Mouse (Mus musculus) ovary, postnatal 36 days (tissue): ENCODE data around the gene Sfi1.
"Not testable (repeated sequence)": the region's sequence is repeated elsewhere in the genome, so short reads cannot be mapped to it uniquely, and the experiment has no call there.

Experiments used
- DNase-seq: peaks from one replicate; pipeline ENCODE4 v3.0.0; 2022; ENCODE audit warnings: low spot score, mixed read lengths

The Sfi1 gene

DNA sequence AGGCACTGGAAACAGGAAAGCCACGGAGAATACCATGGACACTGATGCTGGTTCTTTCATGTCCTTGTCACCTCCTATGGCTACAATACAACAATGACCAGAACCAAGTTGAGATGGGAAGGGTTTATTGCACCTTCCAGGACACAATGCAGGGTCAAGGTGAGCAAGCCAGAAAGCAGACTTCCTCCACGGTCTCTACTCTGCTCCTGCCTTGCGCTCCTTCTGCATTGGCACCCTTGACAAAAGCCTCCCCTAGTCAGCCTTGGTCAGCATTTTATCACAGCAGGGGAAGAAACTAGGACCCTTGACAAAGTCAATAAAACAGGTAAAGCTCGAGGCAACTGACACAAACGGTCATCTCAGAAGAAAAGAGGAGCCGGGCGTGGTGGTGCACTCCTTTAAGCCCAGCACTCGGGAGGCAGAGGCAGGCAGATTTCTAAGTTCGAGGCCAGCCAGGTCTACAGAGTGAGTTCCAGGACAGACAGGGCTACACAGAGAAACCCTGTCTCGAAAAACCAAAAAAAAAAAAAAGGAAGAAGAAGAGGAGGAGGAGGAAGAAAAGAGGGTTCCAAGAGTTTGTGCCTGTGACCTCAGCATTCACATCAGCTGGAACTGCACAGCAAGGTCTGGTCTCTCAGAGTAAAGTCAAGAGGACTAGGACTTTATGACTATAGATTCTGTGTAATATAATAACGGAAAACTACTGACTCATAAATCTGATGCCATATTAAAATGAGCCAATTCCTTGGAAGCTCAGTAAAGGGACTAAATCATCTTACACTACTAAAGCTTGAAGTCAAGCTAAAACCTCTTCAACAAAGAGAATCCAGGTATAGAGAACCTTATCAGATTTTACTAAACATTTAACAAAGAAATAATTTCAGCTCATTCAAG is 19.6 kb downstream of the Sfi1 start:
- DNase-seq: peak; percentile 68

DNA sequence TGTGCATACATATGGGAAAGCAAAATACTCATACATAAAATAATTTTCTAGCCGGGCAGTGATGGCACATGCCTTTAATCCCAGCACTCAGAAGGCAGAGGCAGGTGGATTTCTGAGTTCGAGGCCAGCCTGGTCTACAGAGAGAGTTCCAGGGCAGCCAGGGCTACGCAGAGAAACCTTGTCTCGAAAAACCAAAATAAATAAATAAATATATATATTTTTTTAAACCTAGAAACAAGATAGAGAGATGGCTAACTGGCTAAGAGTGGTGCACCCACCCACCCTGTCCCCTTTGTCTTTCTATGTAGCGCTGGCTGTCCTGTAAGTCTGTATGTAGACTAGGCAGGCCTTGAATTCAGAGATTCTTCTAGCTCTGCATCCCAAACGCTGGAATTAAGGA is 20.7 kb downstream of the Sfi1 start:
- not testable (repeated sequence) for DNase-seq

DNA sequence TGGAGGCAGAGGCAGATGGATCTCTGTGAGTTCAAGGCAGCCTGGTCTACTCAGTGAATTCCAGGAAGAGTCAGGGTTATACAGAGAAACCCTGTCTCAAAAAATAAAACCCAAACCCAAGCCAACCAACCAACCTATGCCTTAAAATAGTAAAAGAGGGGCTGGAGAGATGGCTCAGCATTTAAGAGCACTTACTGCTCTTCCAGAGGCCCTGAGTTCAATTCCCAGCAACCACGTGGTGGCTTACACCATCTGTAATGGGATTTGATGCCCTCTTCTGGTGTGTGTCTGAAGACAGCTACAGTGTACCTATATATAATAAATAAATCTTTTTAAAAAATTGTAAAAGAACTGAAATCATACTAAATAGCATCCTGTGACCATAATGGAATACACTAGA is 21.3 kb downstream of the Sfi1 start:
- DNase-seq: peak; percentile 56

DNA sequence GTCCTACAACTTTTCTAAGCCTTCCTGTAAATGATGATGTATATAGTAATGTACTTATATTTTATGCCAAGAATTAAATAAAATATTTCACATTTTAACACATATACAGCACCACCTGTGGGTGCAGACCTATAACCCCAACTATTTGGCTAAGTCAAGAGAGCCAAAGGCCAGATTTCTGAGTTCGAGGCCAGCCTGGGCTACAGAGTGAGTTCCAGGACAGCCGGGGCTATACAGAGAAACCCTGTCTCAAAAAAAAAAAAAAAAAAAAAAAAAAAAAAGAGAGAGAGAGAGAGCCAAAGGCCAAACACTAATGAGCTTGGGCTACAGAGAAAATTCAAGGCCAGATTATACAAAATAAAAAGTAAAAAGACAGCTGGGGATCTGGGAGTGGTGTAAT is 24.2 kb downstream of the Sfi1 start:
- peak; percentile 49 for DNase-seq

DNA sequence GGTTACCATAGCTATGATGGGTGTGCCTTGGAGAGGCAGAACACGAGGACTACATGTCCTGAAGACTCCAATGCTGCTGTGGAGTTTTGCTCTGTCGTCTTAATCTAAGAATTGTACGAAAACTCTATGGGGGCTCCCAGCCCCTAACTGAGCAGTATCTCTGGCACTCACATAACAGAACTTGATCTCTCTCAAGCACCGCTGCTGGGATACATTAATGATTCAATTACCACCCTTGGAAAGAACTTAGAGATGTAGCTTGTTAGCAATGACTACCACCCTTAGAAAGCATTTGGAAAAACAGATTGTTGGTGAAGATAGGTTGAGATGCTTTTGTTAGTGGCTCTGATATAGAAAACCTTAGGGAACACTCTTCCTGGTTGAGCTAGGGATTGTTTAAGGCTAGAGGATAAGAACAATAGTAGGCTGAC is 25.7 kb downstream of the Sfi1 start:
- peak; percentile 41 for DNase-seq

DNA sequence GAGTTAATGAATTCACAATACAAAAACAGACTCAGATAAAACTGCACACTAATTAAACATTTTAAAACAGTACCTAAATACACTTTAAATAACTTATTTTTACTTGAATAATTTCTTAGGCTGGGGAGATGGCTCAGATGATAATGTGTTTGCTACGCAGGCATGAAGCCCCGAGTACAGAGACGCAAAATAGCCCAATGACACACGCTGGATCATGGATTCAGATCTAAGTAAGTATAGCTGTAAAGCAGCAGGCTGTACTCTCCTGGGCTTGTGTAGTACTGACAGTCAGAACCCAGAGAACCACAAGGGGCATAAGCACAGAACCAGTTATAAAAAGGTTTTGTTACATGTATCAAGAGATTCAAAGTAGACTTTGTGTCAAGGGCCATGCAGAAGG is 26.1 kb downstream of the Sfi1 start:
- DNase-seq: not testable (repeated sequence)

DNA sequence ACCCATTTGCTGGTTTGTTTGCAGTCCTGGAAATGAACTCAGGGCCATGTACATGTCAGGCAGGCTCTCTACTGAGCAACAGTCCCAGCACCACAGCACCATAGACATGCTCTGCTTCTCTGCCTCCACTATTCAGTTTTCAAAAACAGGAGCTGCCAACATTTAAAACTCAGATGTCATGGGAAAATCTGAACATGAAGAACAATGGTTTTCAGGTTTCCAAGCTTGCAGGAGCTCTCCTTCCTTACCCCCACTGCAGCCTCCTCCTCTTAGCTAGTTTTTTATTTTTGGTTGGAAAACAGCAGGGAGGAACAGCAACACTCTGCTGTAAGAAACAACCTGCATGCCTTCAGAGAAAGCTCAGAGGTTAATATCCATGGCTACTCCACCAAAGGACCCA is 26.9 kb downstream of the Sfi1 start:
- not testable (repeated sequence) for DNase-seq

DNA sequence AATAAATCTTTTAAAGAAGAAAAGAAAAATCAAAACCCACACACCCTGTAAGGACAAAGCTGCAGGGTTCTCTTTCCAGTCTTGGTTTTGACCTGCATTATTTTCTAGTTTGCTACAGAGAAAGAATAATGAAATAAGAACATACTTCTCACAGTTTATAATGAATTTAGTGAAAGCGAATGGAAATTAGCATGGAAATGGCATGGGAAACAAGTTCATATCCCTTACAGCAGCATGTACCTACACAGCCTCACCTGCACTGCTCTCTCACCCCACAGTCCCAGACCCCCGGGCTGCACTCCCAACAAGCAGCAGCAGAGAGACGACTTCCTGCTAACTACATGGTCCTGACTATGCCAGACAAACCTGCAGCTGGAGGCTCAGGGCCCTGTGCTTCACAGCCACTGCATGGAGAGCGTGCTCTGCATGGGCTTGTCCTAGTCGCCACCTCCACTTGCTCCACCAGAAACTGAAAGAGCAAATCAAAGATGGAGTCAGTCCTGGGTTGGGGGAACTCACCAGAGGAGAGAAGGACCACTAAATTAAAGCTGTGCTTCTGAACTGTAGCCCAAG is 28.0 kb downstream of the Sfi1 start:
- not testable (repeated sequence) for DNase-seq

DNA sequence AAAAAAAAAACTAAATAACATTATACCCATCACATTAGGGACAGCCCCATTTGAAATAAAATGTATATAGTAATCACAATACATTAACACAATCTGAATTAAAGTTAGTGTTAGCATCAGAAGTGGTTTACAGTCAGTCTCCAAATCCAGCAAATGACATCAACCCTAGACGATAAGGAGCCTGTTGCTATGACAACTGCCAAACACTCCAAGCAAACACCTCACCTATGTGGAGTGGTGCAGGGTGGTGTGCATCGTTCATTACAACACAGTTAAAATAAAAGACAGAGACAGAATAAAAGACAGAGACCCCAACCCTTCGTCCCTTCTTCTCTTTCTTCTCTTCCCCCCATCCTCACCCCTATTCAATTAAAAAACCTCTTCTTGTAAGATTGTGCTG is 29.6 kb downstream of the Sfi1 start:
- not testable (repeated sequence) for DNase-seq

DNA sequence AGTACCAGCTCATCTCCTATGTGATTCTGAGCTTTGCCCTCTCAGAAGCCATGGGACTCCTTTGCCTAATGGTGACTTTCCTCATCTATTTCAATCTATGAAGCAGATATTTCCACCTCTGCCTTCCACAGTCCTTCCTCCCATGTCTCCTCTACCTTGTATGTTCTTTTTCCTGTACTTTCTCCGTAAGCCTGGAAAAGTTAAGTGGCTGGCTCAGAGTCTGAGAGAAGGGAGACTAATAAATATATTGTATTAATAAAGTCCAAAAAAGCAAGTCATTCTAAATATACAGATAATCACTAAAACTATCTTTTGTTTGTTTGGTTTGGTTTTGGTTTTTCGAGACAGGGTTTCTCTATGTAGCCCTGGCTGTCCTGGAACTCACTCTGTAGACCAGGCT is 30.1 kb downstream of the Sfi1 start:
- DNase-seq: not testable (repeated sequence)

DNA sequence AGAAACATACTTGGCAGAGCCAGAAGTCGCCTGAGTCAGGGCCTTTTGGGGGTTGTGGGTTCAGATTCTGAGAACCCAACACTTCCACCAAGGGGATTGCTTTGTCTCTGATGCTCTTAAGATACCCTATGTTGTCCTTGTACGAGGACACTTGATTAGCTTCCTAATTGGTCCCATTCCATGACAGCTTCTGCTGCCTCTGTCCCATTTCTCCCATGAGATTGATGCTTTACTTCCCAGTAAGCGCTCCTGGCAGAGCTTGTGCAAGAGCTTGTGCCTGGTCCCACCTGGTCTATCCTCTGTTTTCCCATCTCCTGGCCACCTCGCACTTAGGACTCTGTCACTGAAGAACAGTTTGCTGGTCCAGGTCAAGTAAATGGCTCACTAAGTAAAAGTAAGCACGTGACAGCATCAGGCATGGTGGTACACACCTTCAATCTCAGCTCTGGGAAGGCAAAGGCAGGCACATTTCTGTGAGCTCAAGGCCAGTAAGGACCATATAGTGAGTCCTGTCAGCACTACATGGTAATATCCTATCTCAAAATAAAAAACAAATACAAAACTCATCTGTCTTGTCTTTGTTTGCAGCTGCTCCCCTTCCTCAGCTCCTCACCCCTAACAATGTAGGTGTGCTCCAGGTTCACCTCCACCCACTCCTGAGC is 30.9 kb downstream of the Sfi1 start:
- DNase-seq: peak; percentile 58

DNA sequence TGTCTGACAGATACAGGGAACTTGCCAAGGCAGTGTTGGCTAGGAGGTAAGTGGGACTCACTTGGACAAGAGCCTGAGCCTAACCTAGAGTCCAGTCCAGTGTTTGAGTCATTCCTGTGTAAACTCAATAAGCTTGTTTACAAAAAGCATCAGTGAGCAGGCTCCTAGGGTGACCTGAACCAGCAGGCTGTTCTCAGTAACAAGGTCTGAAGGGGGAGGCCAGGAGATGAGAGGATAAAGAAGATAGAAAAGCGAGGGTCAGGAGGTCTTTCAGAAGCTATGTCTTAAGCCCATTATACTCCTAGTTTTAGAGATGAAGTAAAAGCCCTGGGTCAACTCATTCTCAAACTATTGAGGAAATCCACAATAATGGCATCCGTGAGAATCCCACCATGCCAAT is 31.9 kb downstream of the Sfi1 start:
- peak; percentile 38 for DNase-seq

DNA sequence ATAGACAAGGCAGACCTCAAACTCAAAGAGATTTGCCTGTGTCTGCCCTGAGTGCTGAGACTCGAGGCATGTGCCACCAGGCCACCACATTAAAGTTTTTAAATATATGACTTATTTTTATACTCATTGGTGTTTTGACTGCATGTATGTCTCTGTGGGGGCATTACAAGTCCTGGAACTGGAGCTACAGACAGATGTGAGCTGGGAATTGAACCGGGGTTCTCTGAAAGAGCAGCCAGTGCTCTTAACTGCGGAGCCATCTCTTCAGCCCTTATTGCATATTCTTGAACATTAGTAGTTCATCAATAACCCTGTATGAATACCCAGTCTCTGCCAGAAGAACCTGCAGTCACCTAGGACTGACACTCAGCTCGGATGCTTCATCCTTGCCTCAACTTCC is 34.5 kb downstream of the Sfi1 start:
- not testable (repeated sequence) for DNase-seq

DNA sequence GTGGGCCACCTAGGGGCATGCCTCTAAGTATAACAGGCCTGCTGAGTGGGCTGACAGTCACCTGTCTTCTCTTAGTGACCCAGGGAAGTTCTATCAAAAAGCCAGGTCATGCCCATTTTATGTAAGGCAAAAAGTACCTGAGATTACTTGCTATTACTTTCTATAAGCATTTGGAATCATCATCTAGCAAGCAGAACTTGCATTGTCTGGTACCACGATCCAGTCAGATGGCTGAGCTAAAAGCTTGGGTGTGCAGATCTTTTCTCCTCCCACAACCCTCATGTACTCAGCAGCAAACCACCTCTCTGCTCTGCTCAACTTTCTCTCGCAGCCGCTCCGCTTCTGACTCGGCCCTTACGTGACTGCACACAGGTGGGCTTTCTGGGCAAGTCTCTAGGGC is 35.3 kb downstream of the Sfi1 start:
- DNase-seq: not testable (repeated sequence)

DNA sequence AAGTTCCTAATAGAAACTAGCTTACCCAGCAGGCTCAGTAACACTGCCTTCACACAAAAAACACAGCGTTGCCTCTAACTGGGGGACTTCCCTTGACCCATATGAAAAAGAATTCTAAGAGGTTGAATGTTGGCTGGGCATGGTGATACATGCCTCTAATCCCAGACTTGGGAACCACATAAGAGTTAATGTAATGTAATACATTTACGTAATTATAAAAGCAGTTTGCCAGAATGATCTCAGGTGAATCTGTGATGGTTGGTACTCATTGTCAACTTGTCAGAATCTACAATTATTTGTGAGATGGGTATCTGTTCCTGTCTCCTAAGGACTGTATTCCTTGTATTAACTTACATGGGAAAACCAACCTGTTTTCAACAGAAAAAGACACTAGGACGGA is 36.3 kb downstream of the Sfi1 start:
- not testable (repeated sequence) for DNase-seq

DNA sequence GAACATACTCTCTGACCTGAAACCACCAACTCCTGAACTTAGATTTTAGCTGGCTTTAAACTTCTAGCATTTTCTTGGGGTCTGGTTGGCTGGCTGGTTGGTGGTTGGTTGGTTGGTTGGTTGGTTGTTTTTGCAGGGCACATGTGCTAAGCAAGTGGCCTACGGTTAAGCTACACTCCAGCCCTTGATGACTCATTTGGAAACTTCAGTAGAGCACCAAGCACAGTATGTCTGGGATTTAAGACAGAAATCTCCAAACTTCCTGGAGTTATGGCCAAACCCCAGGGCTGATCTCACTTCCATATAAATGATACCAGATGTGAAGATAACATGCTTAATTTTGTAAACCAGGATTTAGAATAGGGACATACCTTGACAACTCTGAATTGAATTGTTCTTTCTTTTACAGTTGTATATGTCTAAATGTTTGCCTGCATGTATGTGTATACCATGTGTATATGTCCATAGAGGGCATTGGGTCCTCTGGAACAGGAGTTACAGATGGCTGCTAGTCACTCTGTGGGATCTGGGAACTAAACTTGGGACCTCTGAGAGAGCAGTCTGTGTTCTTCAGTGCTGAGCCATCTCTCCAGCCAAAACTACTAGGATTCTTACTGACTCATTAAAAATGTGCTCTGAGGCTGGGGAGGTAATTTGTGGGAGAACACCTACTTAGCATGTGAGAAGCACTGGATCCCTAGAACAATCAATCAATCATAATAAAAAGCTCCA is 39.4 kb downstream of the Sfi1 start:
- DNase-seq: peak; percentile 56

DNA sequence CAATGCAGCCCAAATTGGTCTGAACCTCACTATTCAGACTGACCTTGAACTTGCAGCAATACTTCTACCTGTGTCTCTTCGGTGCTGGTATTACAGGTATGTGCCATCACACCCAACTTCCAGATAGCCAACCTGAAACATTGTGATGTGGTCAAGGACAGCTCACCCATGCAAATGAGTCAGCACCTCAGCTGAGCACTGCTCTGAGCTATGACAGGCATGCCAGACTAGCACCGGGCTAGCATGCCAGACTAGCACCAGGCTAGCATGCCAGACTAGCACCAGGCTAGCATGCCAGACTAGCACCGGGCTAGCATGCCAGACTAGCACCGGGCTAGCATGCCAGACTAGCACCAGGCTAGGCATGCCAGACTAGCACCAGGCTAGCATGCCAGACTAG is 41.9 kb downstream of the Sfi1 start:
- DNase-seq: not testable (repeated sequence)

DNA sequence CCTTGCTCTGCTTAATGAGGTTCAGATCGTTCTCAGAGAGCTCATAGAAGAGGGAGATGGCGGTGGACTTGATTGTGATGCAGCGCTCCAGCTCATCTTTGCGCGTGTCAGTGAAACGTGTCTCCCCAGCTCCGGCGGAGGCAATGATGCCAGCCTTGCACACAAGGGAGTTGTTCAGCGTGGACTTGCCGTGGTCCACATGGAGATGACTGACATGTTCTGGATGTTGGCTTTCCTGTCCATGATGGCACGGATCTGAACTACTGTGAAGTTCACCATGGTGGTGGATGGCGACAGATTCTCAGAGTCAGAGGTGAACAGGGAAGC is 42.6 kb downstream of the Sfi1 start:
- DNase-seq: not testable (repeated sequence)

DNA sequence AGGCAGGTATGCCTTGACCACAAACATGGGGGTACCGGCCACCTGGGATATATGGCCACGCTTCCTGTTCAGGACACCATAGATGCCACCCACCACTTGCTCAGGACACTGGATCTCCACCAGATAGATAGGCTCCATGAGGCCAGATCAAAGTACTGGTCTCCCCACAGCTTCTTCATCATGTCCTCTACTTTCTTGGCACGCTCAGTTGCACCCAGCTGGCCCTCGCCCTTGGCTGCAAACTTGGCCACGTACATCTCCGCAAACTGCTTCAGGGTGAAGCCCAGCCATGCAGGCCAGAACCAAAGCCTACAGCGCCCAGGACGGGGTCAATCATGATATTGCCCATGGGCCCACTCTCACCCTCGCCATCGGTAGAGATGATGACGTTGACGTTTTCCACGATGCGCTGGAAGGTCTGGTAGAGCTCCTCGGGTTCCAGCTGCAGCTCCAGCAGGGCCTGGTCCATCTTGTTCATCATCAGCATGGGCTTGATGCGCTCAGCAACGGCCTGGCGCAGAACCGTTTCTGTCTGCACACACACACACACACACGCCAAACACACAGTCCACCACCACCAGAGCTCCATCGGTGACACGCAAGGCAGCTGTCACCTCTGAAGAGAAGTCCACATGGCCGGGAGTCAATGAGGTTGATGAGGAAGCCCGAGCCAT is 43.1 kb downstream of the Sfi1 start:
- peak; percentile 36 for DNase-seq

DNA sequence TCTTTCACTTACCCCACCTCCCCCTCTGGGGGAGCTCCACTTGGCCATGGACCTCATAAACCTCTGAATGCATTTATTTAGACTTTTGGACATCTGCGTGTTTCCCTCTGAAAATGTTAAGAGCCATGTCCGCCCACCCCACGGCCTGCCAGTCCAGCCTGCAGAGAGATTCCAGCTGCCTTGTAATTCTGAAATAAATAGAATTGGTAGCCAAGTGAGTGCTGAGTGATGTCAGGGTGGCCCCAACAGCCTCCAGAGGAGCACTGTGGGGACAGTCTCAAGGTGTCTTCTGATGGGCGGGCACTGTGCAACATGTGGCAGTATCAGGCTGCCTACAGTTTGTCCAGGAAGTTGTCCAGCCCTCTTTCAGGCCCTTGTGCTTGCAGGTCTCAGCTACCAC is 43.8 kb downstream of the Sfi1 start:
- not testable (repeated sequence) for DNase-seq

DNA sequence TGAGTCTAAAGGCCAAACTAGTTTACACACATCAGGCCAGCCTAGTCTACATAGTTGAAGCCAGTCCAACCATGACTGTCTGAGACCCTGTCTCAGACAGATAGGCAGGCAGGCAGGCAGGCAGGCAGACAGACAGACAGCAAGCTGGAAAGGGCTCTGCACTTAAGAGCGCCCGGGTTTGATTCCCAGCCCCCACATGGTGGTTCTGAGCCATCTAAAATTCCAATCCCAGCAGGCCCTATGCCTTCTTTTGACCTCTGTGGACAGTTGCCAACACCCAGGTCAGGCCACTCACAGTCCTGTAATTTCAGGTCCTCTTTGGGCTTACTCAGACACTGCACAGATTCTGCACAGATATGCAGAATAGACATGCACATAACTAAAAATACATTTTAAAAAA is 46.5 kb downstream of the Sfi1 start:
- not testable (repeated sequence) for DNase-seq
